Mouse (Mus musculus) liver, embryonic 14.5 days (tissue): ENCODE measurements around the gene Neu3. TPM values are rescaled to one million over a fixed set of nuclear protein-coding genes. Genes with fewer than 3 reads are reported as not detected.
"Not testable (repeated sequence)": the region's sequence is repeated elsewhere in the genome, so short reads cannot be mapped to it uniquely, and the experiment has no call there.

Experiments used
- ATAC-seq: fragments of 200-750 bp; cut with Nextera tagmentation; 2 replicates; pipeline ENCODE4 v1.8.0; 2017; ENCODE audit warnings: moderate number of reproducible peaks, mild to moderate bottlenecking, moderate library complexity; ENCODE audit not compliant: insufficient read depth
- DNase-seq, 3 experiments: peaks; one replicate each; pipeline ENCODE4 v3.0.0-alpha.2; 2012 to 2013; ENCODE audit warnings: low read depth in 3 of 3, low spot score in 3 of 3
- H3K27ac ChIP-seq: fragments of 300-500 bp; sonication (generic); 2 replicates; pipeline ENCODE4 v1.5.1; 2014; ENCODE audit warnings: moderate library complexity, mild to moderate bottlenecking, control low read depth, inconsistent platforms
- H3K27me3 ChIP-seq: fragments of 300-500 bp; sonication (generic); 2 replicates; pipeline ENCODE4 v1.6.1; 2014; ENCODE audit warnings: mild to moderate bottlenecking, low read length, moderate library complexity; ENCODE audit not compliant: control insufficient read depth, insufficient read depth
- H3K36me3 ChIP-seq: fragments of 300-500 bp; sonication (generic); replicated peaks from 2 replicates; pipeline ENCODE4 v1.6.1; 2014; ENCODE audit warnings: low read depth; ENCODE audit not compliant: control insufficient read depth, insufficient read depth
- H3K4me1 ChIP-seq, 2 experiments: fragments of 200-500 bp in 1 of 2; fragments of 300-500 bp in 1 of 2; sonication (generic) in 1 of 2; replicated peaks; 2 replicates each; pipeline ENCODE4 v1.6.1; 2012 to 2014; ENCODE audit warnings: antibody characterized with exemption in 1 of 2, inconsistent platforms in 1 of 2, low read length in 1 of 2; ENCODE audit not compliant: control insufficient read depth in 2 of 2, insufficient read depth in 2 of 2
- H3K4me2 ChIP-seq: fragments of 300-500 bp; sonication (generic); 2 replicates; pipeline ENCODE4 v1.6.1; 2014; ENCODE audit warnings: low read depth, mild to moderate bottlenecking, control low read depth, moderate library complexity
- H3K4me3 ChIP-seq, 2 experiments: fragments of 200-500 bp in 1 of 2; fragments of 300-500 bp in 1 of 2; sonication (generic) in 1 of 2; 2 replicates each; pipeline ENCODE4 v1.5.1; 2012 to 2014; ENCODE audit warnings: low read depth in 2 of 2, low read length in 2 of 2, mild to moderate bottlenecking in 2 of 2, control low read depth in 1 of 2, inconsistent platforms in 1 of 2, moderate library complexity in 1 of 2; ENCODE audit not compliant: insufficient read depth in 1 of 2
- H3K9ac ChIP-seq: fragments of 300-500 bp; sonication (generic); replicated peaks from 2 replicates; pipeline ENCODE4 v1.6.1; 2014; ENCODE audit warnings: mild to moderate bottlenecking, control low read depth, moderate library complexity
- H3K9me3 ChIP-seq: fragments of 300-500 bp; sonication (generic); 2 replicates; pipeline ENCODE4 v1.6.1; 2016; ENCODE audit warnings: low read length, mixed read lengths; ENCODE audit not compliant: control insufficient read depth
- CTCF ChIP-seq: IDR thresholded peaks from 2 replicates; pipeline ENCODE4 v1.5.1; 2016; ENCODE audit warnings: antibody characterized with exemption, low read depth, control low read depth
- EP300 ChIP-seq: IDR thresholded peaks from 2 replicates; pipeline ENCODE4 v1.6.1; 2016; ENCODE audit warnings: antibody characterized with exemption, low read depth
- WGBS: fragments of 180-500 bp; shearing (Covaris S2); extraction: QIAGEN DNeasy Blood & Tissue Kit; methylation state at CpG from one replicate; pipeline ENCODE4 v1.1.7; 2014; ENCODE audit not compliant: insufficient replicate concordance; 5-methylcytosine and 5-hydroxymethylcytosine counted together
- polyA plus RNA-seq, 2 experiments: library from polyadenylated mRNA; depleted of rRNA in 1 of 2; stranded (reverse) in 1 of 2; unstranded in 1 of 2; fragments of >200 nt; fragmentation: Nextera tagmentation in 1 of 2; extraction: Ambion mirVana in 1 of 2; gene quantifications; 2 replicates each; pipeline versions ENCODE4 v1.2.1 to v1.2.3; 2012 to 2014

Neu3 gene
- polyA plus RNA-seq, 2 experiments: 2.9 to 4.1 TPM

GRCm38 (mm10) chr7:99813394-99813793, 14.8 kb downstream of the Neu3 start:
- H3K9ac ChIP-seq: no peak overlapping the region
- TF ChIP-seq EP300 (no peak), CTCF (peak; percentile 85)
- H3K4me1 ChIP-seq: peaks cover 3 to 16% of the 10 kb centered on the region in 2 experiments; a peak in 3 of 4 replicates
- DNase-seq (no peak), ATAC-seq (no peak)
- peaks cover 27% of the 10 kb centered on the region for H3K36me3 ChIP-seq
- H3K4me2 ChIP-seq: no peak overlapping the region
- H3K27me3 ChIP-seq: no peaks in the 10 kb centered on the region
- no peak overlapping the region for H3K27ac ChIP-seq
- WGBS: 82% methylated on average over 11 of the region's 11 CpGs
- no peak overlapping the region for H3K4me3 ChIP-seq
- H3K9me3 ChIP-seq: no peaks in the 10 kb centered on the region

GRCm38 (mm10) chr7:99811661-99812060, 16.6 kb downstream of the Neu3 start:
- TF ChIP-seq CTCF: no peak
- no peak for TF ChIP-seq EP300
- H3K27ac ChIP-seq: no peak overlapping the region
- peaks cover 24% of the 10 kb centered on the region for H3K36me3 ChIP-seq
- no peak overlapping the region for H3K4me2 ChIP-seq
- H3K27me3 ChIP-seq: no peaks in the 10 kb centered on the region
- DNase-seq (no peak), ATAC-seq (no peak)
- H3K9ac ChIP-seq: no peak overlapping the region
- H3K4me1 ChIP-seq: peaks cover 3 to 9% of the 10 kb centered on the region in 2 experiments; a peak in 3 of 4 replicates
- H3K9me3 ChIP-seq: no peaks in the 10 kb centered on the region
- 76% methylated on average over 4 of the region's 4 CpGs for WGBS
- H3K4me3 ChIP-seq: no peak overlapping the region

- H3K27me3 ChIP-seq: no peaks in the 10 kb centered on the region
- no peak overlapping the region for H3K4me3 ChIP-seq
- H3K4me2 ChIP-seq: no peak overlapping the region
- H3K27ac ChIP-seq: no peak overlapping the region
- H3K9me3 ChIP-seq: no peaks in the 10 kb centered on the region
- WGBS: 59% methylated on average over 2 of the region's 2 CpGs
- H3K9ac ChIP-seq: no peak overlapping the region
- ATAC-seq: peak; percentile 48
- peaks cover 3 to 9% of the 10 kb centered on the region in 2 experiments; a peak in 3 of 4 replicates for H3K4me1 ChIP-seq
- H3K36me3 ChIP-seq: peaks cover 24% of the 10 kb centered on the region
- no peak for DNase-seq
- TF ChIP-seq CTCF (no peak), EP300 (no peak)
Measured at GRCm38 (mm10) chr7:99810814-99811213, 17.4 kb downstream of the Neu3 start.

GRCm38 (mm10) chr7:99807043-99807442, 21.2 kb downstream of the Neu3 start:
- not testable (repeated sequence) for H3K36me3 ChIP-seq, H3K9ac ChIP-seq, H3K4me2 ChIP-seq, H3K9me3 ChIP-seq, DNase-seq, H3K4me3 ChIP-seq, H3K27ac ChIP-seq, ATAC-seq, H3K27me3 ChIP-seq
- WGBS: 63% methylated on average over 7 of the region's 7 CpGs
- H3K4me1 ChIP-seq: peaks cover 27 to 31% of the 10 kb centered on the region in 2 experiments

- ATAC-seq (no peak), DNase-seq (no peak)
- no peak overlapping the region for H3K4me3 ChIP-seq
- H3K4me1 ChIP-seq: peaks cover 21 to 28% of the 10 kb centered on the region in 2 experiments
- H3K27ac ChIP-seq: no peak overlapping the region
- TF ChIP-seq EP300: no peak
- no peak for TF ChIP-seq CTCF
- H3K4me2 ChIP-seq: no peak overlapping the region
- H3K9me3 ChIP-seq: no peaks in the 10 kb centered on the region
- no peak overlapping the region for H3K9ac ChIP-seq
- 39% methylated on average over 1 of the region's 1 CpGs for WGBS
- no peaks in the 10 kb centered on the region for H3K27me3 ChIP-seq
- peaks cover 5% of the 10 kb centered on the region; the same call in 1 of the 2 replicates for H3K36me3 ChIP-seq
Measured at GRCm38 (mm10) chr7:99805340-99805739, 22.9 kb downstream of the Neu3 start.

- Histone ChIP-seq H3K4me1 (peaks cover 27 to 37% of the 10 kb centered on the region in 2 experiments), H3K9ac (peak overlapping the region; percentile 27; the same call in 1 of the 2 replicates), H3K4me2 (peak overlapping the region; percentile 70), H3K27ac (peak overlapping the region; percentile 92), H3K4me3 (0 out of 4 replicates have a peak overlapping the region, but pooled peaks of 1 of the 2 experiments have one; percentile 21)
- not testable (repeated sequence) for H3K36me3 ChIP-seq, H3K27me3 ChIP-seq, DNase-seq, H3K9me3 ChIP-seq
- 40% methylated on average over 3 of the region's 3 CpGs for WGBS
- peak; percentile 86 for ATAC-seq
Measured at GRCm38 (mm10) chr7:99804033-99804432, 24.2 kb downstream of the Neu3 start.
